Mouse (Mus musculus) E14TG2a.4 (cell line): ENCODE measurements around the gene Cdh22.

Experiments used
- CTCF ChIP-seq: conservative IDR thresholded peaks from 2 replicates; pipeline ENCODE4 v1.5.1; 2014; ENCODE audit warnings: low read length
- POU5F1 ChIP-seq: IDR thresholded peaks from 2 replicates; pipeline ENCODE4 v1.6.1; 2014; ENCODE audit warnings: low read length, borderline replicate concordance

- TF ChIP-seq CTCF (no peak), POU5F1 (no peak)
These were observed 962 bp downstream of the Cdh22 start for GRCm38 (mm10) chr2:165233491-165234290.
